Mouse (Mus musculus) kidney, postnatal 0 days (tissue): ENCODE measurements around the gene Dip2b. TPM values are rescaled to one million over a fixed set of nuclear protein-coding genes. Genes with fewer than 3 reads are reported as not detected.

Source experiments
- ATAC-seq: fragments of 200-750 bp; cut with Nextera tagmentation; replicated peaks from 2 replicates; pipeline ENCODE4 v1.8.0; 2017; ENCODE audit warnings: low read depth, moderate number of reproducible peaks, moderate TSS enrichment, moderate library complexity; ENCODE audit not compliant: low FRiP score
- DNase-seq: peaks from one replicate; pipeline ENCODE4 v3.0.0-alpha.2; 2016; ENCODE audit warnings: low spot score
- H3K27ac ChIP-seq: fragments of 300-500 bp; sonication (generic); 2 replicates; pipeline ENCODE4 v1.5.1; 2014; ENCODE audit warnings: mild to moderate bottlenecking
- H3K27me3 ChIP-seq: fragments of 300-500 bp; sonication (generic); 2 replicates; pipeline ENCODE4 v1.6.1; 2014; ENCODE audit warnings: low read length, mixed read lengths; ENCODE audit not compliant: insufficient read depth
- H3K36me3 ChIP-seq: fragments of 300-500 bp; sonication (generic); 2 replicates; pipeline ENCODE4 v1.6.1; 2014; ENCODE audit warnings: low read length, mixed read lengths; ENCODE audit not compliant: insufficient read depth
- H3K4me1 ChIP-seq: fragments of 300-500 bp; sonication (generic); replicated peaks from 2 replicates; pipeline ENCODE4 v1.6.1; 2014; ENCODE audit warnings: antibody characterized with exemption, low read length, mixed read lengths; ENCODE audit not compliant: insufficient read depth
- H3K4me2 ChIP-seq: fragments of 300-500 bp; sonication (generic); 2 replicates; pipeline ENCODE4 v1.6.1; 2014; ENCODE audit warnings: mild to moderate bottlenecking, low read length, moderate library complexity, mixed read lengths
- H3K4me3 ChIP-seq: fragments of 300-500 bp; sonication (generic); replicated peaks from 2 replicates; pipeline ENCODE4 v1.5.1; 2014; ENCODE audit warnings: low read depth, low read length
- H3K9ac ChIP-seq: fragments of 300-500 bp; sonication (generic); 2 replicates; pipeline ENCODE4 v1.6.1; 2014; ENCODE audit warnings: low read depth, low read length
- H3K9me3 ChIP-seq: fragments of 300-500 bp; sonication (generic); replicated peaks from 2 replicates; pipeline ENCODE4 v1.6.1; 2016; ENCODE audit warnings: low read length, inconsistent platforms, mixed read lengths
- CTCF ChIP-seq: IDR thresholded peaks from 2 replicates; pipeline ENCODE4 v1.5.1; 2016; ENCODE audit warnings: antibody characterized with exemption, low read depth, mild to moderate bottlenecking, moderate library complexity
- WGBS: fragments of 180-500 bp; shearing (Covaris S2); extraction: QIAGEN DNeasy Blood & Tissue Kit; methylation state at CpG from one replicate; pipeline ENCODE4 v1.1.7; 2014; 5-methylcytosine and 5-hydroxymethylcytosine counted together
- polyA plus RNA-seq: library from polyadenylated mRNA; unstranded; fragments of >200 nt; fragmentation: Nextera tagmentation; extraction: Ambion mirVana; gene quantifications from 2 replicates; pipeline ENCODE4 v1.2.1, GENCODE M21; 2015

The Dip2b gene
- polyA plus RNA-seq, 1 experiment from 2014 or later, result 4.9 TPM

DNA sequence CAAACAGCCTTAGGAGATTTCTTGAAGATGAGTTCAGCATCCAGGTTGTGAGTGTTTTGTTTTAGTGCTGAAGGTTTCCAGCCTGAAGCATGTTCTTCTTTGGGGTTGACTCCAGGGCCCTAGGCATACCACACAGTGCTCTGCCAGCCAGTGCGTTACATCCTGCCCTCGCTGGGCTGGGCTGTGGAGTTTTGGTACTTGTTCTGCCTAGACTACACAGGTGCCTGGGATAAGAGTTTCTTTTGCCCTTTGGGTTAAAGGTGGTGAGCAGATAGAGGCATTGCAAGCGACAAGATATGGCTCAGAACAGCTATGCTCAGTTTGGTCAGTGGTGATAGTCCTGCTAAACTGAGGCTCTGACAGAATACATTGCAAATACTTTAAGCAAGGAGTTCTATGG, 19.7 kb downstream of the Dip2b start:
- H3K9me3 ChIP-seq, result no peaks in the 10 kb centered on the region
- 87% methylated on average over 3 of the region's 3 CpGs for WGBS
- DNase-seq (no peak), ATAC-seq (no peak)
- no peak overlapping the region for H3K9ac ChIP-seq
- no peaks in the 10 kb centered on the region for H3K4me1 ChIP-seq
- no peak overlapping the region for H3K4me3 ChIP-seq
- no peak overlapping the region for H3K4me2 ChIP-seq
- TF ChIP-seq CTCF, result no peak
- H3K27me3 ChIP-seq, result no peaks in the 10 kb centered on the region
- H3K27ac ChIP-seq, result no peak overlapping the region
- H3K36me3 ChIP-seq, result no peaks in the 10 kb centered on the region

GRCm38 (mm10) chr15:100058912-100059311, 20.4 kb downstream of the Dip2b start:
- no peaks in the 10 kb centered on the region for H3K9me3 ChIP-seq
- H3K27me3 ChIP-seq, result no peaks in the 10 kb centered on the region
- 44% methylated on average over 11 of the region's 11 CpGs for WGBS
- no peak overlapping the region for H3K27ac ChIP-seq
- H3K4me2 ChIP-seq, result no peak overlapping the region
- no peak for DNase-seq
- H3K4me3 ChIP-seq, result no peak overlapping the region
- no peaks in the 10 kb centered on the region for H3K36me3 ChIP-seq
- no peak for TF ChIP-seq CTCF
- no peak overlapping the region for H3K9ac ChIP-seq
- ATAC-seq, result no peak
- H3K4me1 ChIP-seq, result no peaks in the 10 kb centered on the region

GRCm38 (mm10) chr15:100059626-100060311, 21.3 kb downstream of the Dip2b start:
- H3K4me1 ChIP-seq, result no peaks in the 10 kb centered on the region
- no peak overlapping the region for H3K27ac ChIP-seq
- no peak overlapping the region for H3K4me3 ChIP-seq
- H3K9ac ChIP-seq, result no peak overlapping the region
- H3K4me2 ChIP-seq, result no peak overlapping the region
- 68% methylated on average over 7 of the region's 7 CpGs for WGBS
- no peak for DNase-seq
- ATAC-seq, result no peak
- H3K9me3 ChIP-seq, result no peaks in the 10 kb centered on the region
- no peaks in the 10 kb centered on the region for H3K27me3 ChIP-seq
- TF ChIP-seq CTCF, result no peak
- H3K36me3 ChIP-seq, result no peaks in the 10 kb centered on the region

GRCm38 (mm10) chr15:100060513-100061140, 22.2 kb downstream of the Dip2b start:
- WGBS, result 75% methylated on average over 4 of the region's 4 CpGs
- Histone ChIP-seq H3K9ac (no peak overlapping the region), H3K36me3 (no peaks in the 10 kb centered on the region), H3K9me3 (no peaks in the 10 kb centered on the region), H3K4me3 (no peak overlapping the region), H3K27me3 (no peaks in the 10 kb centered on the region), H3K4me2 (no peak overlapping the region), H3K27ac (no peak overlapping the region), H3K4me1 (no peaks in the 10 kb centered on the region)
- no peak for TF ChIP-seq CTCF
- no peak for ATAC-seq
- DNase-seq, result no peak

- H3K4me2 ChIP-seq, result no peak overlapping the region
- no peak for ATAC-seq
- no peaks in the 10 kb centered on the region for H3K9me3 ChIP-seq
- H3K9ac ChIP-seq, result no peak overlapping the region
- H3K4me1 ChIP-seq, result no peaks in the 10 kb centered on the region
- no peak for TF ChIP-seq CTCF
- H3K4me3 ChIP-seq, result no peak overlapping the region
- H3K36me3 ChIP-seq, result no peaks in the 10 kb centered on the region
- H3K27ac ChIP-seq, result no peak overlapping the region
- no peaks in the 10 kb centered on the region for H3K27me3 ChIP-seq
- DNase-seq, result no peak
- WGBS, result 94% methylated on average over 3 of the region's 3 CpGs
Measured at GRCm38 (mm10) chr15:100061377-100061776, 22.9 kb downstream of the Dip2b start.

- Histone ChIP-seq H3K9ac (no peak overlapping the region), H3K36me3 (no peaks in the 10 kb centered on the region), H3K4me2 (no peak overlapping the region), H3K27me3 (no peaks in the 10 kb centered on the region), H3K9me3 (no peaks in the 10 kb centered on the region), H3K4me1 (0 out of 2 replicates have a peak, but pooled peaks cover 4% of the 10 kb centered on the region), H3K4me3 (no peak overlapping the region), H3K27ac (no peak overlapping the region)
- TF ChIP-seq CTCF, result no peak
- WGBS, result 89% methylated on average over 13 of the region's 13 CpGs
- DNase-seq (no peak), ATAC-seq (no peak)
Measured at GRCm38 (mm10) chr15:100063229-100063773, 24.8 kb downstream of the Dip2b start.
